Mouse (Mus musculus) brain, embryonic 14.5 days (tissue): ENCODE measurements around the gene Spaca9.

Experiments
- CTCF ChIP-seq: fragments of 200-500 bp; IDR thresholded peaks from 2 replicates; pipeline ENCODE4 v1.5.1; 2012; ENCODE audit warnings: inconsistent platforms, mild to moderate bottlenecking, moderate library complexity, borderline replicate concordance; ENCODE audit not compliant: insufficient read depth, insufficient read length; ENCODE audit errors: extremely low read depth
- POLR2A ChIP-seq: fragments of 200-500 bp; IDR thresholded peaks from 2 replicates; pipeline ENCODE4 v1.6.1; 2012; ENCODE audit warnings: mild to moderate bottlenecking, inconsistent platforms, borderline replicate concordance; ENCODE audit not compliant: poor library complexity, insufficient read depth, insufficient read length, severe bottlenecking; ENCODE audit errors: extremely low read depth

DNA sequence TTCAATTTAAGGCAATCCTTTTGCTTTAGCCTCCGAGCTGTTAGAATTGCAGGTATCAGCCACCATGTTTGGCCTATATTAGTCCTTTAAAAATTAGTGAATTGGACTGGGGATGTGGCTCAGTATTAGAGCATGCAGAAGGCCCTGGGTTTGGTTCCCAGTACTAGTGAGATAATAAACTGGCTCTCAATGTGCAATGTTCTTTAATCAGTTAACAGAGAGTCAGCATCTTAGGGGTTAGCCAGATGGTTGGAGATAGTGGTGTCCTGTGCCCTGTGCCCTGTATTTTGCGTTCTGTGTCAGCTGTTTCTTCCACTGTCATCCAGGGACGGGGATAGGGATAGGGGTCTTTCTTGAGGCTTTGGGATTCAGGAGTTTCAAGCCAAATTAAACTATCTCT, 36.6 kb downstream of the Spaca9 start:
- TF ChIP-seq CTCF: no peak
- TF ChIP-seq POLR2A: no peak
